Mouse (Mus musculus) lung, adult 2 months (tissue): Measurements from ENCODE around the gene Mical1.

Source experiments
- CTCF ChIP-seq: fragments of 200-500 bp; IDR thresholded peaks from 2 replicates; pipeline ENCODE4 v1.5.1; 2011; ENCODE audit warnings: mild to moderate bottlenecking, low read length, control low read depth; ENCODE audit not compliant: insufficient read depth
- POLR2A ChIP-seq: fragments of 200-500 bp; IDR thresholded peaks from 2 replicates; pipeline ENCODE4 v1.6.1; 2011; ENCODE audit warnings: low read depth, mild to moderate bottlenecking, control low read depth, low read length, borderline replicate concordance; ENCODE audit errors: extremely low read depth

DNA sequence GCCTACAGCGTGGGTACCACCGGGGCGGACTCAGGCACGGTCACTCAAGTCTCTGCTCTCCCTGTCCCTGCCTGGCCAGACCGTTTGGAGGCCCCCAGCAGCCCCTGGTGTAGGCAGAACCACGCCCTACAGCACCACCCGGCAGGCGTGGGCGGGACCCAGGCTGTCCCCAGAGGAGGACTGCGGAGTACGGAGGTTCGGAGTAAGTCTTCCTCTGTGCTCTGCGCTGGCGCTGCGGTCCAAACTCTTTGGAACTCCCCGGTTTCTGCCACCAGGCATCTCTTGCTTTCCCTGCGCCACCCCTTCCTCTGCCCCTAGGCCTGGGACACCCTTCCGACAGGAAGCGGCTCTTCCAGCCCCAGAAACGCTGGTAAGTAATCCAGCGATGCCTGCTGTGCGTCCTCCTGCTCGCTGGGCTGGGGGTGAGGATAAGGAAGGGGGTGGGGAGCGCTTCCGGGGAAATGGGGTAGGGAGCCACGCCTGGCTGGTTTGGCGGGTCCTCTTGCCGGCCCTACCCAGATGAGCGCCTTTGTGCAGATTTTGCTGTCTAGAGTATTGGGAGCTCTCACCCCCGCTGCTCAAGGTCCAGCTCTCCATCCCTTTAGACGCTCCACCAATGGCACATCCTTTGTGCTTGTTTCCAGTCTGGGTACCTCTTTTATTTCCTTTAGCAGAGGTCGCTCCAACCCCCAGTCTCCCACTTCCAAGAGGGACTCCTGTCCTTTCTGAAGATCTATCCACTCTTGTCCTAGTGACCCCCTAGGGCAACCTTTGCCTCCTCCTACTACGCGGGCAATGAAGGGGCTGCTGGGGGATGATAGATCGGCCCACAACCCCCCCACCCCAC is at the start of gene Mical1:
- TF ChIP-seq CTCF (no peak), POLR2A (peak; percentile 71; the same call in 1 of the 2 replicates)
